Mouse (Mus musculus): ENCODE data around the gene 1500009C09Rik.
"Not testable (repeated sequence)": the region's sequence is repeated elsewhere in the genome, so short reads cannot be mapped to it uniquely, and the experiment has no call there.

1500009C09Rik gene

DNA sequence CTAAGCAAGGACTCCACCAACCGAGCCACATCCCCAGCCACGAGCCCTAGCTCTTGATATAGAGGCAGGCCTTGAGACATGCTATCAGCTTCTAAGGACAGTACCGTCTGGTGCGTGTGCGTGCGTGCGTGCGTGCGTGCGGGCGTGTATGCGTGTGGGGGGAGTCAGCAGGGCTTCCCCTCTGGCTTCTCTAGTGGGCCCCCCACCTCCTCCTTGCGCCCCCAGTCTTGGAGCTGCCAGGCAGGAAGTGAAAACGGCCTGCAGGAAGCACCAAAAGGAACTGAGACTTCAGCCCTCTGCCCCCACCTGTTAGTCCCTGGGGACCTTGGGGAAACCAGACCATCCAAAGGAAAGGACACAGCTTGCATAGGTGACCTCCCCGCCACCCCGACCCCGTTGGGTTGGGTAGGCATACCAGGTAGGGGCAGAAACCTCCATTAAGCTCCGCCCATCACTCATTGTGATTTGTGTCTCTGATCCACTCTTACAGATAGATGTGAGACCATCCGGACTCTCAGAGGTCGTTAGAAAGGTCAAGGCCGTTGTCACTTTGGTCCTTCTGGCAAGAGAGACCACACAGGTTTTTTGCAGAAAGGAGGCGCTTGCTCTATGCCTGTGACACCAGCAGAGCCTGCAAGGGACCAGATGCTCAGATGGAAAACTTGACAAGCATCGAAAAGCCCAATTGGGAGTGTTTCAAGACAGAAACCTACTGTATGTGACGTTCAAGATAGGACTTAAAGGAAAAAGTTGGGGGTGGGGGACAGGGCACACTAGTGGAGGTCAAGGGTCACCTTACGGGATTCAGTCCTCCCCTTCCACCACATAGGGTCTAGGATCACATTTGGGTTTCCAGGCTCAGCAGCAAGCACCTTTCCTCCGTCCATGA lies 33.2 kb upstream of the 1500009C09Rik start:
- no peak for DNase-seq (ENCODE audit: low read depth, low spot score)

DNA sequence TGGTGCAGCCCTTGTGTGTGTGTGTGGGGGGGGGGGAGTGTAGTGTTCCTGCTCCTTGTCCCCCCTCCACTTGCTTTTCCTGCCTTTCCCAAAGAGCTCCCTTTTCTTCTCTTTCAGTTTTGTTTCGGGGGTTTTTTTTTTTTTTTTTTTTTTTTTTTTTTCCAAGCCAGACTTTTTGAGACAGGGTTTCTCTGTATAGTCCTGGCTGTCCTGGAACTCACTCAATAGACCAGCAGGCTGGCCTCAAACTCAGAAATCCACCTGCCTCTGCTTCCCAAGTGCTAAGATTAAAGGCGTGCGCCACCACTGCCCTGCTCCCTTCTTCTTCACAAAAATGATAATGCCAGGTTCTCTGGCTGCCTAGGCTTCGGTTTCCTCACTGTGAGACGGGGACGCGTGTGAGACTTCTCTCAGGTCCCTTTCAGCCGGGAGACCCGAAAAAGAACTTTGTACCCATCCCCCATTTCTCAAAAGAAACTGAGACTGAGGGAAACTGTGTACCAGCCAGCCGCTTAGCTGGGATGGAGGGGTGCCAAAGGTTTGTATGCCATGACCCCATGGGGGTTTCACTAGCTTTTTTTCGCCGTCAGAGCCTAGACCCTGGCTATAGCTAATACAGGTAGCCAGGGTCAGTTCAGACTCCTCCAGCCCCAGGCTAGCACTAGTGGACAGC lies 32.1 kb upstream of the 1500009C09Rik start:
- DNase-seq (ENCODE audit: low read depth, low spot score): no peak

DNA sequence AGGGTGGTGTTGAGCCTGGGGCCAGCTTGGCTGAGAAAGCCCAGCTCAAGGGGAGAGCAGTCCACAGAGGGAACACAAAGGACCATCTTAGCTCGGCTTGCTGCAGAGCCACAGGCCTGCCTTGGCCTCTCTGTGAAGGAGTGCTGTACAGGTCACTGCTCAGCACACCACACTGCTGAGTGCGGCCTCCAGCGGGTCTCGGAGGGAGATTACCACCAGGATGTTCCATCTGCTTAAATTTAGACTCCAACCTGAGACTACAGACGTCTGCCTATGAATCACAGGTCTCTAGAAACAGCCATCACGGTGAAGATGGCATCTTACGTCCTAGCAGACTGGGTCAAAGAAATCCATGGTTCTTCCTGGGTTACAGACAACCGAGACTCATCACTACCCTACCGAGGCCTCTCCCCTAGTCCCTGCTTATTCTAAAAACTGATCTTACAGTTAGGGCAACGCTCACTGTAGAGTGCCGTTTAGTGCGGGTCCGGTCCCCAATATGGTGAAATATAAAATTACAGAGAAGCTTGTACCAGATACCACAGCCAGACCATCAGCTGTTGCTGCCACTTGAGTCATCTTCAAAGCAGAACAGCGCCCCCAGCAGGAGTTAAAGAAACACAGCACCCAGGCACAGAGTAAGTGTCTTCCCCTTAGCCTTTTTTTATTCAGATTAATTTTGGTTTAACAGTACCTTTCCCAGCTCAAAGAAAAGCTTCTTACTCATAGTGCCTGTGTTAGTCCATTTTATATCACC lies 30.9 kb upstream of the 1500009C09Rik start:
- DNase-seq (ENCODE audit: low read depth, low spot score): no peak

DNA sequence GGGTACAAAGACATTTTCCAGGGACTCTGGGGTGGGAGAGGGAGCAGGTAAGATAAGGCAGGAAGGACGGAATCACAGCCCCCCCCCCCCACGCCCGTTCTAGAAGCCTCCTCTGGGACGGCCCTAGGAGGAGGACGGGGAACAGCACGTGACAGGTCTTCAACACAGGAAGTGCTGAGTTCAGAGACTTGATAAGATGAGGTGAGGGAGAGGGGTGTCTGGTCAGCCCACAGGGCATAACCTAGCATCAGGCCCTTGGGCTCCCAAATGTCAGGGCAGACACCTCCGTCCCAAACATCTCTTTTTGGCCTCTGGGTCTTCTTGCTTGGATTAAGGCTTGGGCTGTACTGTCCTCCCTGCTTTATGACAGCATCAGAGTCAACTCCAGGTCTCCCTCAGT lies 28.9 kb upstream of the 1500009C09Rik start:
- DNase-seq (ENCODE audit: low read depth, low spot score): no peak

DNA sequence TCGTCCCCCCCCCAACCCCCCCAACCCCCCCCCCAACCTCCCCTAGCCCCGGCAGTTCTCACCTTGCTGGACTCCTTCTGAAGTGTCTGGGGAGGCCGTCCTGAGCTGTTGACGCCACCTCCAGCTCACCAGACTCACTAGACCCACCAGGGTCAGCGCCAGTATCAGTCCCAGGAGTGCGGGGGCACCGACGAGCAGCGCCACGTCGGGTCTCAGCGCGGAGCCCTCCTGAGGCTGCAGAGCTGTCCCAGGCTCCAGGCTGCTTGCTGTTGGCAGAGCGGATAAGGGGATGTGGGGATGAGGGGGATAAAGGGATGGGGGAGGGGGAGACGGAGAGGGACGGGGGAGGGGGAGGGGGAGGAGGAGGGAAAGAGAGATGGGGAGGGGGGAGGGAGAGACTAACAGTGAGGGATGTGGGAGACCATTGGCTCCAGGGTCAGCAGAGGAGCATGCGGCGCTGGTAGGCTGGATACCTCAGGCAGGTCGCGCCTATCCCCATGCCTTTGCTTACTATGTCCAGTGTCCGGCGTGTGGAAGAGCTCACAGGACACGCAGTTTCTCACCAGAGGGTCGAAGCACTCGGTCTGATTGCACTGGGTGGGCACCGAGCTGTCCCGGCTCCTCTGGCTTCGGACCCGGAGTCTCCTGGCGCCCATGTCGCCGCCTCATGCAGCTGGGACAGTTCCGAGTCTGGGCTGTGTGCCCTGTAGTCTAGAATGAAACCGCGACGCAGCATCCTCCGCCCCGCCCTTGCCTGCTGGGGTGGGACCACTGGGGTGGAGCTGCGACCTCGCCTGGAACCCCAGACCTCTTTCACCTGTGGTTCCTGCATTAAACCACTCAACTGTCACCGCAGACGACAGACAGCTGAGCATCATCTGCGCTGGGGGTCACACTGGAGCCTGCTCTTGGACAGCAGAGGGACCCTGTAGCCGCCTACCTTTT lies 28.3 kb upstream of the 1500009C09Rik start, which contains the start of gene Tnfrsf13c:
Tnfrsf13c (minus strand) TSS at position 713 of the 945 bp plus-strand sequence.
- DNase-seq (ENCODE audit: low read depth, low spot score): no peak

DNA sequence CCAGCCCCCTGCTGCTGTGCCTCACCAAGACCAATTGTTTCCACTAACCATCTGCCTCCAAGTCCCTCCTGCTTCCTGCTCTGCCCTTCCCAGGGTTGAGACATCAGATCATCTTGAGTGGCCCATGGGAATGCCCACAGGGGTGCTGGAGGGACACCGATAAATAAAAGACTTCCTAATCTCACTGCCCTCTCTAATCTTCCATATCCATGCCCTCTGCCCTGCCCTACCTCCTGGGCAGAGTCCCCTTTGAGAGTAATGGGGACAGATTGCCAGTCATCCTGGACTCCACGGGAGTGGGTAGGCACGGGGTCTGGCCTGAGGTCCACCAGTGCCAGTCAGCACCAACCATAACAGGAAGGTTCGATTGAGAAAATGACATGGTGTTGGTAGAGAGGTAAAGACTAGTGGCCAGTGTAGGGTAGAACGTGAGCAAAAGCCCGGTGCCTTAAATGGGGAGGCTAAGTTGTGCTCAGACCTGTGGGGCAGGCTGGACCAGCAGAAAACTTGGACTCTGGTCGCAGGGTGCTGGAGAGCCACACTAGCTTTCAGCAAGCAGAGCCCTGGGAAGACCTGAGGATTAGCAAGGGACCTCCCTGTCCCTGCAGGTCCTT lies 27.5 kb upstream of the 1500009C09Rik start:
- DNase-seq (ENCODE audit: low read depth, low spot score): no peak

DNA sequence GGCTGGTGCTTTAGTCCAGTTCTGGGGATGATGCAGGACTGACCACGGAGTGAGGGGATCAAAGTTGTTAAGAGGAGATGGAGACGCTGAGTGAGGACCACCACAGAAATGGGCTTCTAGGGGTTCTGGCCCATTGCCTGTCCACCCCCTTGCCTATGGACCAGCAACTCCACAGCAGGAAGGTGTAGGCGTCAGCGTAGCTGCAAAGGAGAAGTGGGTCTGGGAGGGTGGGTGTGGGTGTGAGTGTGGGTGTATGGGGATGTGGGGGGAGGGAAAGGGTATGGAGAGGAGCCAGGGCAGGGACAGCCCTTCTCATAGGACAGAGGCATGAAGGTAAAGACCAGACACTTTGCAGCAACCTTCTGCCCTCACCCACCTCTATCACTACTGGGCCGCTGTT lies 26.4 kb upstream of the 1500009C09Rik start:
- no peak for DNase-seq (ENCODE audit: low read depth, low spot score)

DNA sequence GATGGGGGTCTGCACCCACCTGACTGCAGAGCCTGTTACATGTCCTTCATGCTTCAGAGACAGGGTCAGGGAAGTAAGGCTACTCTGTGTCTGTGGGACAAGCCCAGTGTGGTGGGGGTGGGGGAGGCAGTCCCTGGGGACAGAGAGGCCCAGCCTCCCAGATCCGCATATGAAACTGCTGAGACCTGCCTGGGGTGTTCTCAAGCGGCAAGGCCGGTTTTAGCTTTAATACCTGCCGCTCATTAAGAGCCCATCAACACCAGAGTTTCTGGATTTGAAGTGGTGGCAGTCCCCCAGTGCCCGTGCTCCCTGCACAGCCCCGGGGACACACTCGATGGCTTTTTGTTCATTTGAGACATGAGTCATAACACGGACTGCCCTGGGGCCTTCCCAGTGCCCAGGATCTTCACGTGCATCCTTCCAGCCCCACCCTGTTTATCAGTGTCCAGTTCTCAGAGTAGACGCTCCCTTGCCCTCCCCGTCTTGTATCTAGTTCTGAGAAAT lies 22.6 kb upstream of the 1500009C09Rik start:
- no peak for DNase-seq (ENCODE audit: low read depth, low spot score)

DNA sequence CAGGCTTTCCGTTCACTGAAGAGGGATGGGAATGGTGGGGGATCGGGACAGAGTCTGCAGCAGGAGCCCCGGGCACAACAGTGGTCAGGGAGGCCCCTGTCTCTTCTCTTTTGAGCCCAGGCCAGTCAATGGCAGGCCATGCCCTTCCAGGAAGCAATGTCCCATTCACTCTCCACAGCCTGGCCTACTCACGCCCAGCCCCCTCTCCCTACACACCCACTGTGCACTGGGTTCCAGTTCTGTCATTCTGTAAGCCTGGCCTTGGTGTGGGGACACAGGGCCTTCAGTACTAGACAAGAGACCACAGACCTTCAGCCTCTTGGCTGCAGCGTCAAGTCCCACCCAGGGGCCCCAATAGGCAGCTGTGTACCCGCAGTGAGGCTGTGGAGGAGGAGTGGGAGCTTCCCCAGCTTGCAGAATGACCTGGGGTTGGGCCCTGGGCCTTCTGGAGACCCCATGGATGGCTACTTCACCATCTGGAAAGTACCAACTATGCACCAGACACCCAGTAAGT lies 22.0 kb upstream of the 1500009C09Rik start:
- no peak for DNase-seq (ENCODE audit: low read depth, low spot score)

DNA sequence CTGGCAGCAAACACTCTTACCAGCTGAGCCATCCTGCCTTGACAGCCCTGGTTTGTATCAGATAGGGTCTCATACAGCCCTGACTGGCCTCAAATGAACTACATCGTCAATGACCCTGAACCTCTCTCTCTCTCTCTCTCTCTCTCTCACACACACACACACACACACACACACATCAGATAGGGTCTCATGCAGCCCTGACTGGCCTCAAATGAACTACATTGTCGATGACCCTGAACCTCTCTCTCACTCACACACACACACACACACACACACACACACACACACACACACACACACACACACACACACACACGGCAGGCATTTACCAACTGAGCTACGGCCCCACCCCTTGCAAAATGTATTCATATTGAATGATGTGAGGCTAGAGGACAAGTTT lies 21.1 kb upstream of the 1500009C09Rik start:
- no peak for DNase-seq (ENCODE audit: low read depth, low spot score)

DNA sequence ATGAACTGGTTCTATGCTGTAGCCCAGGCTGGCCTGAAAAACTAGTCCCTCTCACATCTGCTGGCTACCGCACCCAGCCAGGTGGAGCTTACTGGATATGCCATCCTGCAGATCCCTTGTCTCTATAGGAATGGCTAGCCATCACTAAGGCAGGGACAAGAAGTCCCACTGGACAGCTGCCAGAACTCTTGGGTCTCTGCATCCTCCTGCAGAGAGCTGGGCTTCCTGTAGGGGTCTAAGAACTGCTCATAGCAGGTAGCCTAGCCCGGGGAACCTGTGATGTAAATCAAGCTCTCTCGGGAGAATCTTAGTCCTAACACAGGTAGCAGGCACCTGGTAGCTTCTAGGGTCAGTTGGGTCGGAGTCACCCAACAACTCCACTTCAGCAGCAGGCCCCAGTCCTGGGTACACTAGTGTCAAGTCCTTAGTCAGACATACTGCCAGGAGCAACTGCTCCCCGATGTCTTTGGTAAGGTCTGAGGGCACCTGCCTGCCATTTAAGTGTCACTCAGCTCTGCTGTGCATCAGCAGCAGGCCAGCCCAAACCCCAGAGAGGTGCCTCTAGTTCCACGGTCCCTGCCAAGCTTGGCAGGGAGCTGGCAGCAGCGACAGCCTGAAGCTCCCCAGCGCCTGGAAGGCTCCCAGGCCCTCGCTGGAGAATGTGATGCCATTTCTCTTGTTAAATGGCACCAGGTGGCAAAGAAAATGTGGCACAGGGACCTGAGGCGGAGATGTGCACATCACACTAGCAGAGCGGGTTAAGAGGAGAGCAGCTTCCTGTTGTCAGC lies 20.4 kb upstream of the 1500009C09Rik start:
- DNase-seq (ENCODE audit: low read depth, low spot score): no peak

DNA sequence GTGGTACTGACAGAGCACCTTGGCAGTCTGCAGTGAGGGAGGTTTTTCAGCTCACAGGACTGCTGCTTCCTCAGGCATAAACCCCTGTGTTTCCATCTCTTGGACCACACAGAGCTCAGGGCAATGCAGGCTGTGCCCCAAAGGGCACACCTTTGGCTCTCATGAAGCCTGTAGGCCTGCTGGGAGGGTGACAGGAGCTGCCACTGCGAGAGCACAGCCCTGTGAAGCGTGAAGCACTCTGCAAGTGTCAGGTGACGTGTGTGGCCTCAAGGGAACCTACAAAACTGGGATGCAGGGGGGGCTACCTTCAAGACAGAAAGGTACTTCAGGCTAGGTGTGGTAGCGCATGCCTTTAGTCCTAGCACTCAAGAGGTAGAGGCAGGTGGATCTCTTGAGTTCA lies 19.5 kb upstream of the 1500009C09Rik start:
- no peak for DNase-seq (ENCODE audit: low read depth, low spot score)

DNA sequence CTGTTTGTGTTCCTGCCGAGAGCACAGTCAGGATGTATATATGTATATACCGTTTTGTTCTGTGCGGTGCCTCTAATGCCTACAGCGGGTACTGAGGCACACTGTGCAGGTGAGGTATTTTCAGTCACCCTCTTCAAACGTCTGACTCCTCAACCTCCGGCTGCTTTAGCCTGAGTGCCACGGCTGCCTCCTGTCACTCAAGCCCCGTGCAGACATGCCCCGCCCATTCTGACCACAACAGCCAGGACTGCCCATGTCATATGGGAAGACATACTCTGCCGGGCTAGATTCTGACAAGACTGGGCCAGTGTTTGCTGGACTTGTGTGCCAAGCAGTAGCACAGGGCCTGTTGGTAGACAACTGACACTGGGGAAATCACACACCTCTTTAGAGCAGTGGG lies 16.5 kb upstream of the 1500009C09Rik start:
- no peak for DNase-seq (ENCODE audit: low read depth, low spot score)

DNA sequence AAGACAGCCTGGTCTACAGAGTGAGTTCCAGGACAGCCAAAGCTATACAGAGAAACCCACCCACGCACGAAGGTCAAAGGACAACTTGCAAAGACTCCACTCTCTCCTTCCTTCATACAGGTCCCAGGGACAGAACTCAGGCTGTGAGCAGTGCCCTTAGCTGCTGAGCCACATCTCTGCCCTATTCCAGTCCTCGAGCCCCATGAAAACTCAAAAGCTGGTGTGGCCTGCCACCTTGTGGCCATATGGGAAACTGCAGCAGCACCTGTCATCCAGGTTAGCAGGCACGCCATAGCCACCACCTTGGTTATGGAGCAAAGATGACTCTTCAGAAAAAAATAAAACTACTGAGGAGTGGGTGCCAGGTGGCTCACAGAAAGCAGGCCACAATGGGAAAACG lies 15.6 kb upstream of the 1500009C09Rik start:
- DNase-seq (ENCODE audit: low read depth, low spot score): no peak

DNA sequence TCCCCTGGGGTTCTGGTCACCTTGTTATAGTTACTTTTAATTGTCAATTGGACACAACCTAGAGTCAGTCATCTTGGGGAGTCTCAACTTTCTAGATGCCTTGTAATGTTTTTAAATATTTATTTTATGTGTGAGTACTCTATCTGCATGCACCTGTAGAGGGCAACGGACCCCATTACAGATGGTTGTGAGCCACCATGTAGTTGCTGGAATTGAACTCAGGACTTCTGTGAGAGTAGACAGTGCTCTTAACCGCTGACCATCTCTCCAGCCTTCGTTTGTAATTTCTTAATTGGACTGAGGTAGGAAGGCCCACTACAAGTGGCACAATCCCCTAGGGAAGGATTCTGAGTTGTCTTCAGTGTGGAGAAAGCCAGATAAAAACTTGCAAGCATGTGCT lies 8.9 kb upstream of the 1500009C09Rik start:
- DNase-seq (ENCODE audit: low read depth, low spot score): no peak

DNA sequence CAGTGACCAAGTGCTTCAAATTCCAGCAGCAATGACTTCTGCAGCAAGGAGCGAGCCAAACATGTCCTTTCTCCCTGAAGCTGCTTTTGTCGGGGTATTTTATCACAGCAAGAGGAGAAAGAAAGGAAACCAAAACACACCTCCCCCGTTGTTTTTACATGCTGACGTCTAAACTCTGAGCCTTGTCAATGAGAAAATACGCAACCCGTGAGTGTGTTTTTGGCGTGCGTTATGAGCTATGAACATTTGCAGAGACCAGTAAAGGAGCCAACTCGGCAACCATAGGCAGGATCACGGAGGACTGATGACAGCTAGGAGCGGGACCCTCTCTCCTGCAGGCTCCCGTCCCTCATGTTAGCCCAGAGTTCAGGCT lies 8.5 kb upstream of the 1500009C09Rik start:
- DNase-seq (ENCODE audit: low read depth, low spot score): no peak

DNA sequence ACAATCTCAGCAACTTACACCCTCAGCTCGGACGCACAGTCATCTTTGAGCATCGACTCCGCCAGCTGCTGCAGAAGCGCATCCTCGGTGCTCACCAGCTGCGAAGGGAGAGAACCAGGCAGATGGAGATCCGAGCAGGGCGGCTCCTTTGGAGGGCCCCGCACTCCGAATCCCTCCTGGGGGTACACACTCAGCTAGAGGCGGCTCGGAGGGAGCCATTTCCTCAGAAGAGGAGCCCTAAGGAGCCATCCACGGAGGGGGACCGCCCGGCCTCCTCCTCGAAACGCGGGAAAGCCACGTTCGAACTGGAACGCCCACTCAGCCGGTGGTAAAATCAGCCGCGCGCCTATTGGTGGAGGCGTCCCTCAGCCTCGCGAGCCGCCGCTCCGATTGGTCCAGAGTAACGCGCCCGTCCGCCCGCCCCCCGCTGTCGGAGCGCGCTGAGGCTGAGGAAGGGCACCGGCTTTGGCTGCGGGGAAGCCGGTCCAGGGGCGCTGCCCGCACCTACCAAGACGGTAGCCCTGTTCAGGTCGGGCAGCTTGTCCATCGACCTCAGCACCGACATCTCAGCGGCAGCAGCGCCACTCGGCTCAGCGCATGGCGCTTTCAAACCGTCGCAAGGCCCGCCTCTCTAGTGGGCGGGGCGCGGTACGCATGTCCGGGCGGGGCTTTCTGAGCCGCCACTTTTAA lies 7.9 kb upstream of the 1500009C09Rik start, which contains the start of gene Cenpm:
Cenpm (minus strand) TSS at position 634 of the 690 bp plus-strand sequence.
- DNase-seq (ENCODE audit: low read depth, low spot score): peak; percentile 63

DNA sequence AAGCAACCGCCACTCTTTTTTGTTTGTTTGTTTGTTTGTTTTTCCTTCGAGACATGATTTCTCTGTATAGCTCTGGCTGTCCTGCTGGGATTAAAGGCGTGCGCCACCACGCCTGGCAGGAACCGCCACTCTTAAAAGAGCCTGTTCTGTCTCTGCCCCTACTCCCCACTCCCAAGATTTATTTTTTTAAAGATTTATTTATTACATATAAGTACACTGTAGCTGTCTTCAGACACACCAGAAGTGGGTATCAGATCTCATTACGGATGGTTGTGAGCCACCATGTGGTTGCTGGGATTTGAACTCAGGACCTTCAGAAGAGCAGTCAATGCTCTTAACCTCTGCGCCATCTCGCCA lies 7.4 kb upstream of the 1500009C09Rik start:
- not testable (repeated sequence) for DNase-seq (ENCODE audit: low read depth, low spot score)

Data from telencephalon, adult 2 months (tissue).